Mouse (Mus musculus) CH12.LX (cell line): ENCODE measurements around the gene Cux1.

Experiments used
- CTCF ChIP-seq, 2 experiments: IDR thresholded peaks in 1 of 2; conservative IDR thresholded peaks in 1 of 2; 2 replicates each; pipeline ENCODE4 v1.5.1; 2011 to 2012; ENCODE audit warnings: low read depth in 2 of 2, low read length in 2 of 2, improper control_type of control experiment in 1 of 2, inconsistent platforms in 1 of 2, mild to moderate bottlenecking in 1 of 2, moderate library complexity in 1 of 2
- E2F4 ChIP-seq: IDR thresholded peaks from 2 replicates; pipeline ENCODE4 v1.6.1; 2011; ENCODE audit warnings: low read depth, low read length, improper control_type of control experiment; ENCODE audit not compliant: insufficient replicate concordance
- JUND ChIP-seq: conservative IDR thresholded peaks from 2 replicates; pipeline ENCODE4 v1.6.1; 2011; ENCODE audit warnings: low read depth, low read length, improper control_type of control experiment
- SIN3A ChIP-seq: IDR thresholded peaks from 2 replicates; pipeline ENCODE4 v1.6.1; 2012; ENCODE audit warnings: low read length, improper control_type of control experiment, inconsistent platforms
- ZC3H11A ChIP-seq: IDR thresholded peaks from 2 replicates; pipeline ENCODE4 v1.6.1; 2012; ENCODE audit warnings: low read depth, mild to moderate bottlenecking, inconsistent platforms, low read length, improper control_type of control experiment

GRCm38 (mm10) chr5:136494927-136495326 is 72.4 kb downstream of the Cux1 start:
- no peak for TF ChIP-seq CTCF (conservative IDR thresholded peaks at IDR 0.05 in 1 of 2, IDR thresholded peaks at IDR 0.05 in 1 of 2; ENCODE audit: low read depth in 2 of 2, low read length in 2 of 2)
- no peak for TF ChIP-seq JUND
- TF ChIP-seq SIN3A = no peak
- no peak for TF ChIP-seq E2F4
- no peak for TF ChIP-seq ZC3H11A
